Mouse (Mus musculus): ENCODE results near the gene Tbc1d2b.

DNA sequence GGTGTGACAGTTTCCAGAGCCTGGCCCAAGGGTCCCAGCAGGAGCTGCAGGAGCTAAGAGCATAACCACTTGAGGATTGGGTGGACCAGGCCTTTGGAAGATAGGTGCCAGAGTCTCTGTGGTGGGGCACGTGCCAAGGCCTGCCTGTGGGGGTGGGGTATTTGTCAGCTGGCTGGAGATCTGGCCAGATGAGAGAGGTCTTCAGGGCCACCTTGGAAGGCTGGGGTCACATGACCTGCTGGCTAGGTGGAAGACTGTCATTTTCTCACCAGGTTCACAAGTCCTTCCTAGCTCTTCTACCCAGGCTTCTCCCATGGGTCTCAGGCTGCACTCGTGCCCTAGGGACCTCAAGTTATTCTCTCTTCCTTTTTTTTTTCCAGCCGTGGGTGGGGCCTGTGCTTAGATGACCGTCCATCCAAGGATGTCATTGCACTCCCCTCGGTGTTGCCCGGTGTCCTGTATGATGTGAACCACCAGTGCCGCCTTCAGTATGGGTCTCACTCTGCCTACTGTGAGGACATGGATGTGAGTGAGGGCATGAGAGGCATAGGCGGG lies 85.2 kb downstream of the Tbc1d2b start:
- TF ChIP-seq CTCF (IDR thresholded peaks at IDR 0.05; ENCODE audit: low read depth, low read length) (no peak), POLR2AphosphoS5 (IDR thresholded peaks at IDR 0.05; ENCODE audit: insufficient replicate concordance, low read depth, low read length) (no peak), TAL1 (conservative IDR thresholded peaks at IDR 0.05; ENCODE audit: low read depth, low read length) (no peak)

All from G1E (cell line).